Mouse (Mus musculus) liver, adult 2 months (tissue): ENCODE results near the gene Trpm8. TPM values are rescaled to one million over a fixed set of nuclear protein-coding genes. Genes with fewer than 3 reads are reported as not detected.
A peak's percentile ranks its signal among the peaks of the same experiment; 100 is the strongest.

Source experiments
- DNase-seq: peaks from one replicate; pipeline ENCODE4 v3.0.0-alpha.2; 2011; ENCODE audit warnings: low read depth, low spot score; ENCODE audit errors: extremely low read depth
- H3K27ac ChIP-seq: fragments of 200-500 bp; replicated peaks from 2 replicates; pipeline ENCODE4 v1.5.1; 2012; ENCODE audit warnings: low read depth, mild to moderate bottlenecking, control low read depth, inconsistent platforms, low read length; ENCODE audit not compliant: insufficient read depth
- H3K27me3 ChIP-seq: fragments of 200-500 bp; 2 replicates; pipeline ENCODE4 v1.6.1; 2012; ENCODE audit warnings: mild to moderate bottlenecking, moderate library complexity, low read length, inconsistent platforms; ENCODE audit not compliant: control insufficient read depth, insufficient read depth
- H3K36me3 ChIP-seq: fragments of 200-500 bp; 2 replicates; pipeline ENCODE4 v1.6.1; 2012; ENCODE audit warnings: low read length, inconsistent platforms; ENCODE audit not compliant: control insufficient read depth, insufficient read depth
- H3K4me1 ChIP-seq: fragments of 200-500 bp; 2 replicates; pipeline ENCODE4 v1.6.1; 2011; ENCODE audit warnings: low read length; ENCODE audit not compliant: control insufficient read depth, insufficient read depth
- H3K4me3 ChIP-seq: fragments of 200-500 bp; 2 replicates; pipeline ENCODE4 v1.5.1; 2011; ENCODE audit warnings: low read depth, mild to moderate bottlenecking, control low read depth, low read length, moderate library complexity; ENCODE audit not compliant: insufficient read depth
- H3K79me2 ChIP-seq: fragments of 200-500 bp; 2 replicates; pipeline ENCODE4 v1.6.1; 2012; ENCODE audit warnings: inconsistent platforms, mild to moderate bottlenecking, low read length, moderate library complexity; ENCODE audit not compliant: control insufficient read depth, insufficient read depth
- H3K9ac ChIP-seq: fragments of 200-500 bp; 2 replicates; pipeline ENCODE4 v1.6.1; 2012; ENCODE audit warnings: low read depth, mild to moderate bottlenecking, control low read depth, inconsistent platforms, low read length
- CTCF ChIP-seq: fragments of 200-500 bp; IDR thresholded peaks from 2 replicates; pipeline ENCODE4 v1.5.1; 2011; ENCODE audit warnings: low read depth, low read length, control low read depth
- POLR2A ChIP-seq: fragments of 200-500 bp; IDR thresholded peaks from 2 replicates; pipeline ENCODE4 v1.6.1; 2011; ENCODE audit warnings: low read length, control low read depth; ENCODE audit not compliant: insufficient read depth; ENCODE audit errors: extremely low read depth
- WGBS: fragments of 180-500 bp; shearing (Covaris S2); methylation state at CpG from one replicate; pipeline ENCODE4 v1.1.7; 2018; 5-methylcytosine and 5-hydroxymethylcytosine counted together
- polyA plus RNA-seq: library from polyadenylated mRNA; depleted of rRNA; stranded (reverse); fragments of >200 nt; gene quantifications from 2 replicates; pipeline ENCODE4 v1.2.3, GENCODE M21; 2012
- total RNA-seq: library from RNA; depleted of rRNA; stranded (reverse); fragments of >200 nt; gene quantifications from 2 replicates; pipeline ENCODE4 v1.2.3, GENCODE M21; 2014

Trpm8 gene
- total and polyA plus RNA-seq, 2 experiments, result under 0.01 to 0.01 TPM

DNA sequence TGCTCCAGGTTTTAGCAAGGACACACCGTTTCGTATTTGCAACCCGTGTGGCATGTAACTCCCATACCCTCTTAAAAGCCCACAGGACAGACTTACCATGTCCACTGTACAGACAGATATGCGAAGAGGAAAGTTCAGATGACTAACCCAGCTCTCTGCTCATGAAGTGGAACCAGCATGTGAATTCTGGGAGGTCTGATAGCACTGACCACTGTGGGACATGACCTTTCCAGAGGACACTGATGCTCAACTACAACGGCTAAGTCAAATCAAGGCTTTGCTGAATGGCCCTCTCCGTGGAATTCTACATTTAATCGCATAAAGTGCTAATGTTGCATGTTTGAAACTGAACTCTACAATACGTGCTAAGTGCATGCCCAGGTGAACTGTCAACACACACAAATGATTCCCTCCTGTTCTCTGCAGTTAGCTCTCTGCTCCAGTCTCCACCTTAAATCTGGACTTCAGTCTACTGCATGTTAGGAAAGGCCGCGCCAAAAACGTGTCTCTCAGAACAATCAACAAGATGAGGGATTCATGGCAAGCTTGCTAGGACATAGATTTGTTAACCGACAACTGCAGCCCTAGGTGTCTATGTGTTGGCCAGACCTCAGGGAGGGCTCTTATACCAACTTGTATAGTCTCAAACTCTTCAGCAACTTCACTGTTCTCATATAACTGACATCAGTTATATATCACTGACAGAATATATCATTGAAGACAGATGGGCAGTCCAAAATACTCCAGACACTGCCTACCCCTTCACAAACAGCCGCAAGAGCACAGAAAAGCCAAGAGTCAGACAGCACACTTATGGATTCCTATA is 1.6 kb upstream of the Trpm8 start:
- TF ChIP-seq POLR2A (no peak), CTCF (no peak)
- peak overlapping the region; percentile 52 for H3K4me3 ChIP-seq
- H3K4me1 ChIP-seq, result peaks cover 31% of the 10 kb centered on the region
- no peaks in the 10 kb centered on the region for H3K27me3 ChIP-seq
- DNase-seq, result peak; percentile 80
- peak overlapping the region; percentile 65 for H3K9ac ChIP-seq
- H3K36me3 ChIP-seq, result peaks cover 15% of the 10 kb centered on the region
- H3K79me2 ChIP-seq, result peaks cover 21% of the 10 kb centered on the region
- 51% methylated on average over 13 of the region's 13 CpGs for WGBS
- H3K27ac ChIP-seq, result peak overlapping the region; percentile 27

GRCm38 (mm10) chr1:88276524-88277097 is 850 bp upstream of the Trpm8 start:
- DNase-seq, result no peak

DNA sequence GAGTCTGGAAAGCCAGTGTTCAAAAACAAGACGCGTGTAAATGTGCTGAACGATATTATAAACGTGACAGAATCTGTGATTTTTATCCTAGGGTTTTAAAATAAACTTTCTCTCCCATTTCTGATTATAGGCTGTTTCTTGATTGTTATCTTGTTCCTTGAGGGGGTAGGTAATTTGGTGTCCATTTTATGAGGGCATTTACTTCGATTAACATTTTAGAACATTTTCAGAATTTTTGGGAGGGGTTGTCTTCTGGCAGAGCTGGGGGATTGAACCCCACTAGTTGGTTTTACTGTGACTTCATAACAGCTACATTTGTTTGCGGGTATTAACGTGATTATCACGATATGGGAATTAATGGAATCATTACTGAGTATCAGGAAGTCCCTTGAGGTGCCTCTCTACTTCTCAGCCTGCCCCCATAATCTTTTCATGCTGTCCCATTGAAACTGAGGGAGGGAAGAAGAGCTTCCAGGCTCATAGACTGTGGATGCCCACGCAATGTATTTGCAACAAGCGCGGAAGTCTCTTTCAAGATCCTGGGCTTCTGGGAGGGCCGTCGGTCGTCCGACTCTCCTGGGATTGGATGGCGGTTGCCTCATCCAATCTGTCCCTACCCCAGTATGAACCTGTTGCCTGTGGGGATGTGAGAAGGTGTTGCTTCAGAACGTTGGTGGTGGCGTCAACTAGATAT is 504 bp downstream of the Trpm8 start:
- H3K36me3 ChIP-seq, result peaks cover 15% of the 10 kb centered on the region
- 0 out of 2 replicates have a peak overlapping the region, but pooled peaks have one; percentile 3 for H3K9ac ChIP-seq
- no peaks in the 10 kb centered on the region for H3K27me3 ChIP-seq
- peaks cover 29% of the 10 kb centered on the region for H3K4me1 ChIP-seq
- peak overlapping the region; percentile 54 for H3K27ac ChIP-seq
- WGBS, result 58% methylated on average over 18 of the region's 18 CpGs
- peak; percentile 95 for DNase-seq
- TF ChIP-seq CTCF (no peak), POLR2A (no peak)
- no peak overlapping the region for H3K4me3 ChIP-seq
- H3K79me2 ChIP-seq, result peaks cover 21% of the 10 kb centered on the region

More at GRCm38 (mm10) chr1:88276524-88277097, 850 bp upstream of the Trpm8 start:
- Histone ChIP-seq H3K9ac (peak overlapping the region; percentile 68), H3K4me3 (peak overlapping the region; percentile 52), H3K4me1 (peaks cover 29% of the 10 kb centered on the region), H3K27ac (peak overlapping the region; percentile 68), H3K36me3 (peaks cover 15% of the 10 kb centered on the region), H3K79me2 (peaks cover 21% of the 10 kb centered on the region), H3K27me3 (no peaks in the 10 kb centered on the region)
- TF ChIP-seq CTCF (no peak), POLR2A (no peak)
- WGBS, result 5% methylated on average over 10 of the region's 10 CpGs

DNA sequence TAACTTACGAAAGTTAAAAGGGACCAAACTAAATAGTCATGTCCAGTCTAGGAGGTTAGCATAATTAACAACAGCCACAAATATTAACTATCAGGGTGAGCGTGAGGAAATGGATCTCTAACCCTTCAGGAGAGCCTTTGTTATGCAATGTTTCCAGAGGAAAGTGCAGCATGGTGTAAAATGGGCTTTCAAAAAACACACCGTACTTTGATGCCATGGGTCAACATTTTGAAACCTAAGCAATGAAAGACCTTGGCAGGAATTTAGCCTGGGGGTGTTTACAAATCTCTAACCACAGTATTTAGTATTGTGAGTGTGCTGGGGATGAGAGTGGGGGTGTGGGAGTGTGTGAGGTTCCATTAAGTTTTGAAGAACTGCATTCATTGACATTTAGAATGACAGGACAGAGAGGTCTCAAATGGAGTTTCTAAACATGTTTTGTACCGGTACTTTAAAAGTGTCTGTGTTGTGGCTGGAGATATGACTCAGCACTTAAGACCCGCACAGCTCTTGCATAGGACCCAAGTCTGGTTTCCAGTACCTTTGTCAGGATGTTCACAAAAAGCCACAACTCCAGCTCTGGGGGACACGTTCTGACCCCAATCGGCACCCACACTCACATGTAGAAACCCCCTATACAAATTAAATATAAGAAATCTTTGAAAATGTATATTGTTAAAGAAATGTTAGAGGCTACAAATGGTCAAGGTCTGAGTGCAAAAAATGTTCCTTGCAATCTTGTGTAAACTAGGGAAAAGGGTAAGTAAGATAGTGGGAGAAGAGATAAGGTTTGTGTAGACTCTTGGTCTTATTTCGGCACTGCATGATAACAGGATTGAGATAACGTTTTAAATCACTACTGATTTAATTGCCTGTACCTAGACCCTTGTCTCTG is 1.9 kb downstream of the Trpm8 start:
- no peak for TF ChIP-seq POLR2A
- no peak for TF ChIP-seq CTCF
- Histone ChIP-seq H3K79me2 (peaks cover 18% of the 10 kb centered on the region), H3K9ac (peak overlapping the region; percentile 6), H3K4me1 (peaks cover 30% of the 10 kb centered on the region), H3K27me3 (no peaks in the 10 kb centered on the region), H3K4me3 (0 out of 2 replicates have a peak overlapping the region, but pooled peaks have one; percentile 4), H3K36me3 (peaks cover 8% of the 10 kb centered on the region), H3K27ac (peak overlapping the region; percentile 85)
- peak; percentile 100 for DNase-seq
- 16% methylated on average over 9 of the region's 9 CpGs for WGBS
